Mouse (Mus musculus) megakaryocyte progenitor cell, adult 5-6 weeks (primary cell): Measurements from ENCODE around the gene Gm28308. TPM values are rescaled to one million over a fixed set of nuclear protein-coding genes. Genes with fewer than 3 reads are reported as not detected.

Experiments
- ATAC-seq: replicated peaks from 2 replicates; pipeline ENCODE4 v1.8.0; 2016; ENCODE audit warnings: mild to moderate bottlenecking, moderate TSS enrichment, inconsistent platforms; ENCODE audit not compliant: poor library complexity
- total RNA-seq, 2 experiments: library from RNA; stranded (forward) in 1 of 2; stranded (reverse) in 1 of 2; fragments of 157-497, 149-512 nt in 1 of 2; fragments of 200-1000 nt in 1 of 2; gene quantifications; 2 replicates each; pipeline versions ENCODE4 v1.2.3 to v1.2.4; 2015 to 2017

Gene Gm28308
- total RNA-seq, 2 experiments from 2014 or later = not detected

DNA sequence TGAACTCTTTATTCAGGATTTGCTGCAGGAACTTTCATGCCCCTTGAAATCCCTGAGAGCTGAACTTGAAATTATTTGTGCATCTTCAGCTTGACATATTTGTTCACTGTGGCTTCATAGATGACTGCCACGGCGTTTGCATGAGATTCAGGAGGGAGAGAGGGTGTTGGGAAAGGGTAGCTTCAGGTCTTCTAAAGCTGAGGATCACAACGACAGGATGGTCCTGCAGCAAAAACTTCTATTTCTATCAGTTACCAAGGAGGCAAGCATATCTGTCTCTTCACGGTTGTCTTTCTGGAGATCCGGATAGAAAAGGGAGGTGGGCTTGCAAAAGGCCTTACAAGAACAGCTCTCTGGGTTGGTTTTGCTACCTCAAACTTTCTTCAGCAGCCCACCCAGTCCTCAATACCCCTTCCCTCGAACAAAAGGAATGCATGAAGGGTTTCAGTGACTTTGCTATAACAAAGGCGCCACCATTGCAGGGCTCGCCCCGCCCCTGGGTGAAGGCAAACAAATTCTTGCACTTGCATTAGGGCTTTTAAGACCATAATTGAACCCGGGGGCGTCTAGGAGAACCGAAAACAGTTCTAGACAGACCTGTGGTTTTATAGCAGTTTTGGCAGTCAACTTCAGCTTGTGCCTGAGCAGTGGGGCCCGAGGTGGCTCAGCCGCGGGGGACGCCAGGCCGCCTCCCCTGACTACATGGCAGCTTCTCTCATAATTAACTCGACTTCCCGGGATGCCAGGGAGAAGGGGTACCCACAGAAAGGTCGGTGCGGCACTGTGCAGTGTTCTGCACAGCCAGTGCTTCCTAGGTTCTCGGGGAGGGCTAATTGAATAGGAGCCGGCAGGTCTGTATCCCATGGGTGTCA, 34.9 kb upstream of the Gm28308 start:
- ATAC-seq = no peak

GRCm38 (mm10) chr6:52246916-52247315, 33.8 kb upstream of the Gm28308 start:
- ATAC-seq = no peak

DNA sequence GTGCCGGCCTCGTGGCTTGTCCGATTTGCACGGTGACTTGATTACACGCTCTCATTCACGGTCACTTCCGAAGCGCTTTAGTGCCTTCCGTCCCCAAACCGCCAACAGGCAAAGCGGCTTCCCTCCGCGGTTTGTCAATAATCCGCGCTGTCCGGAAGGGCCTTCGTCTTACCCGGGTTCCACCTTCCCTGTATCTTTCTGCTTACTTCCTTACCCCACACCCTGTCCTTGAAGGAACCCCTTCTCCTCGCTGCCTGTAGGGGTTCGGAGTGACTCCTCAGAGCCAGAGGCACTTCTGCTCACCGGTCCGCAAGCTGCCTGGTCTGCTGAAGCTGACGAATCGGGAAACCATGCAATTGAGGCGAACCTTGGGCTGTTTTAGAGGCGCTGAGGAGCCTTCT, 33.3 kb upstream of the Gm28308 start:
- peak; percentile 59 for ATAC-seq

DNA sequence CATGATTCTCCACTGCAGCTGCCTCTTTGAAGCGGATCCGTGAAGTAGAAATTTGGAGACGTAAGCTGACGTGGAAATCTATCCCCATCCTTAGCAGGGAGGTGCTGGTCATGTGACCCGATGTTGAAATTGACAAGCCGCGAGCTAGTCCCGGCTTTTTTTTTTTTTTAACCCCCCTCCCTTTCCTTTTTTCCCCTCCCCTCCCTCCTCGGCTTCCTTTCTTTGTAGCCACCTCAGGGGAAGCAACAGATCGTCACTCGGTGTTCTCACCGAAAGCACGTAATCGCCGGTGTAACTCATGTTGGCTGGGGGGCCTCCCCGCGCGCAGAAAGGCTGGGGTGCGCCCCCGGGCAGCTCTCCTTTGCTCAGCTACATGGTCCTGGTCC, 32.6 kb upstream of the Gm28308 start, which contains the start of gene Hoxa11:
TSS of gene Hoxa11 (minus strand) at position 54 of the 386 bp plus-strand sequence.
- no peak for ATAC-seq

- no peak for ATAC-seq
Observed at GRCm38 (mm10) chr6:52245040-52245756, 32.1 kb upstream of the Gm28308 start.

GRCm38 (mm10) chr6:52244471-52245039, 31.4 kb upstream of the Gm28308 start:
- ATAC-seq = no peak

DNA sequence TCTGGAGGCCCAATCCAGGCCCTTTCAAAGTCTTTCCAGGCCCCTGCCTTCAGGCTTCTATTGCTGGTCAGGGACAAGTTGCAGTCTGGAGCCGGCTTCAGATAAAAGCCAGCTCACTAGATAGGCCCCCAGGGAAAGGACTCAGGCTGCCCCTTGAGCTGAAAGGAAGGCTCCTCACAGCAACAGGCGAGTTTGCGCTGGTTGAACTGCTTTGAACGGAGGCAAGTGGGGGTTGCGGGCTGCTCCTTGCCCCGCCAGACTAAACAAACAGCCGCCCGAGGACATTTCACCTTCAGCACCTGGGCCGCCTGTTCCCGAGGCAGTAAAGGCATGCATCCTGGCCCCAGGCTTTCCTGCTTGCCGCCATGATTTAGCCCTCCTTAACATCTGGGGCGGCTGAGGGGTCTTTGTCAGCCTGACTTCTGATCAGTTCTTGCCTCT, 30.6 kb upstream of the Gm28308 start:
- ATAC-seq = no peak

- ATAC-seq = no peak
Observed at GRCm38 (mm10) chr6:52242801-52243332, 29.7 kb upstream of the Gm28308 start.

GRCm38 (mm10) chr6:52241001-52241621, 28.0 kb upstream of the Gm28308 start:
- ATAC-seq = no peak

GRCm38 (mm10) chr6:52240389-52241000, 27.4 kb upstream of the Gm28308 start, which contains the start of gene Hoxa10:
Gene Hoxa10 (minus strand): TSS chr6:52240854.
- ATAC-seq = peak; percentile 90

GRCm38 (mm10) chr6:52239625-52240388, 26.7 kb upstream of the Gm28308 start:
- no peak for ATAC-seq

DNA sequence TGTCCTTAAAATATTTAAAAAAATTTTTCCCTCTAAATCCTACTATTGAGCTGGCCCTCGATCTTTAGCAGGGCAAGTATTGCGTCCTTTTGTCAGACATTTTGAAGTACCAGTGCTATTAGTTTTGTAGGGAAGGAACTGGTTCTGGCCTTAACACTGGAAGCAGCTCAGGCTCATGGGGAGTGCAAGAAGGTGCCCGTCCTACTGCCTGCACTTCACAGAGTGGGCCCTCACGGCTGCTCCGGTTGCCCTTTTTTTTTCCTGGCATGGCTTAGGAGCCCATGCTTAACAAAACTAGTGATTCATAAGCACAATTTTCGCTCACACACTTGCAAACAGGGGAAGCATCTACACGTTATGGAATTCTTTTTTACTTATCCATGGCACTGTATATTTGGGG, 25.8 kb upstream of the Gm28308 start:
- ATAC-seq = no peak

- ATAC-seq = no peak
Observed at GRCm38 (mm10) chr6:52238155-52238545, 25.0 kb upstream of the Gm28308 start.

DNA sequence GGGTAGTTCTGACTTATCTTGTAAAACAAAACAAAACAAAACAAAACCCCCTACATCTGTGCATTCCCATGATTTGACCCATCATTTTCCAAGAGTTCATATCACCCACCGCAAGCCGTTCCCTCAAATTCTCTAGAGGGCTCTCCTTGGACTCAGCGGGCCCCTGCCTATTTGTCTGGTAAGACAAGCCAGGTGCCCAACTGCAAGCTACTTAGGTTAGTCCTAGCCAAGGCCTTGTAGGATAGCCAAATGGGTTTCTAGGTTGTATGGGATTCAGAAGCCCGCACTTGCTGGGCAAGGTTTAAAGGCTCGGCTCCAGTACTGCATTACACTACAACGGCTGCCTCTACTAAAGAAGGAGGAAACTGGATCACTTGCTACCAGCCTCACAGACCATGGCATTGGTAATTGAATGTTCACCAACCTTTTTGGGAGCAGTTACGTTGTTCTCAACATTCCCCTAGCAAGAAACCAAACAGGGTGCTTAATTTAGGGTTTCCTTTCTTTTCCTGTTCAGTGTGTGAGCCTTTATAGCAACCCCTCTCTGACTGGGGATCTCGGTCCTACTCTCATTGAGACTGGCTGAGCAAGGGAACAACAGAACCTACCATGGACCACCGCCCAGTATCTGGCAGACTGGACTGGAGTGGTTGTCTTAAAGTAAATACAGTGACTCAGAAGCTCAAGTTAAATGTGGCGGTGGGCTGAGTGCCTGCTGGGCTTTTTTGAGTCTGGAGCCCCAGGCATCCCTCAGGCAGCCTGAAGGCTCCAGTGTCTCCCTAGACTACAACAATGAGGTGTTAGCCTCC, 24.4 kb upstream of the Gm28308 start:
- ATAC-seq = no peak

- ATAC-seq = no peak
Observed at GRCm38 (mm10) chr6:52236806-52237205, 23.7 kb upstream of the Gm28308 start.

GRCm38 (mm10) chr6:52235866-52236265, 22.7 kb upstream of the Gm28308 start:
- no peak for ATAC-seq

- no peak for ATAC-seq
Observed at GRCm38 (mm10) chr6:52235267-52235666, 22.1 kb upstream of the Gm28308 start.

GRCm38 (mm10) chr6:52234428-52235140, 21.4 kb upstream of the Gm28308 start:
- no peak for ATAC-seq
